Mouse (Mus musculus) G1E (cell line): Measurements from ENCODE around the gene 1700012A03Rik. TPM values are rescaled to one million over a fixed set of nuclear protein-coding genes. Genes with fewer than 3 reads are reported as not detected.

Experiments
- ATAC-seq: 2 replicates; pipeline ENCODE4 v1.8.0; 2016; ENCODE audit warnings: mild to moderate bottlenecking; ENCODE audit not compliant: insufficient number of reproducible peaks, poor library complexity, low FRiP score, severe bottlenecking; ENCODE audit errors: extremely low read depth
- DNase-seq: peaks from one replicate; pipeline ENCODE4 v3.0.0; 2012; ENCODE audit warnings: low spot score
- H3K27me3 ChIP-seq: 2 replicates; pipeline ENCODE4 v1.6.1; 2012; ENCODE audit warnings: mild to moderate bottlenecking, low read length, inconsistent platforms; ENCODE audit not compliant: insufficient read depth
- H3K36me3 ChIP-seq: replicated peaks from 2 replicates; pipeline ENCODE3; 2012; ENCODE audit warnings: mild to moderate bottlenecking, inconsistent platforms
- H3K4me1 ChIP-seq: 2 replicates; pipeline ENCODE4 v1.6.1; 2012; ENCODE audit warnings: low read depth, low read length, inconsistent platforms, mixed read lengths; ENCODE audit not compliant: insufficient read depth
- H3K4me3 ChIP-seq: 2 replicates; pipeline ENCODE4 v1.5.1; 2012; ENCODE audit warnings: low read depth, mild to moderate bottlenecking, inconsistent platforms, low read length, moderate library complexity, mixed read lengths
- H3K9me3 ChIP-seq: replicated peaks from 2 replicates; pipeline ENCODE4 v1.6.1; 2012; ENCODE audit warnings: inconsistent platforms
- CTCF ChIP-seq: IDR thresholded peaks from 2 replicates; pipeline ENCODE4 v1.5.1; 2012; ENCODE audit warnings: low read depth, low read length, inconsistent platforms, mixed read lengths
- GATA1 ChIP-seq: IDR thresholded peaks from 2 replicates; pipeline ENCODE4 v1.6.1; 2012; ENCODE audit warnings: borderline replicate concordance, low read length, inconsistent platforms, mixed read lengths
- GATA2 ChIP-seq: IDR thresholded peaks from 2 replicates; pipeline ENCODE4 v1.6.1; 2012; ENCODE audit warnings: low read depth, low read length, inconsistent platforms, borderline replicate concordance
- POLR2AphosphoS5 ChIP-seq: IDR thresholded peaks from 2 replicates; pipeline ENCODE4 v1.6.1; 2012; ENCODE audit warnings: low read depth, low read length, inconsistent platforms; ENCODE audit not compliant: insufficient replicate concordance
- TAL1 ChIP-seq: conservative IDR thresholded peaks from 2 replicates; pipeline ENCODE4 v1.6.1; 2012; ENCODE audit warnings: low read depth, low read length, inconsistent platforms, mixed read lengths
- polyA plus RNA-seq: library from polyadenylated mRNA; stranded (reverse); fragments of >175 nt; gene quantifications from 2 replicates; pipeline ENCODE4 v1.2.3, GENCODE M21; 2012
- total RNA-seq, 2 experiments: library from RNA; stranded (forward) in 1 of 2; stranded (reverse) in 1 of 2; fragments of 200-1000 nt in 1 of 2; fragments of >200 nt in 1 of 2; fragmentation: Nextera tagmentation in 1 of 2; gene quantifications; 2 replicates each; pipeline ENCODE4 v1.2.3; 2014 to 2017

The 1700012A03Rik gene
- total and polyA plus RNA-seq, 3 experiments: not detected

DNA sequence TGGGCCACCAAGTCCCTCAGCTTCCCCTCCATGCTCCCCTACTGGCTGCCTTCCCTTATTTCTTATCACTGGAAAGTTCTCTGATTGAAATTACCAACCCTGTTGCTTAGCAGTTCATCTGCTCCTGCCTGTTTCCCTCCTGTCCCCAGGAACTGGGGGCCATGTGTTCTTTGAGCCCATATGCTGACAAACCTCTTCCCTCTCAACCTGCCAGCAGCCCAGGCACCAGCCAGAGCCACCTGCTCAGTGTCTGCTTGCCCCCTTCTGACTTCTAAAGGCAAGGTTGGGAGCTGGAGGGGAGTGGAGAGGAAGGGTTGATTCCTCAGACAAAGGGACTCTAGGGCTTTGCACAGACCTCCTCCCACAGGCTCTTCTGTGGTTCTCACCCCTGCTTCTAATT is 4.7 kb upstream of the 1700012A03Rik start:
- no peaks in the 10 kb centered on the region for H3K36me3 ChIP-seq
- no peak for TF ChIP-seq POLR2AphosphoS5
- no peak for TF ChIP-seq CTCF
- TF ChIP-seq GATA1: no peak
- no peak for TF ChIP-seq TAL1
- no peak for TF ChIP-seq GATA2
- no peaks in the 10 kb centered on the region for H3K27me3 ChIP-seq
- no peaks in the 10 kb centered on the region for H3K9me3 ChIP-seq
- H3K4me1 ChIP-seq: no peaks in the 10 kb centered on the region
- DNase-seq (no peak), ATAC-seq (no peak)
- no peak overlapping the region for H3K4me3 ChIP-seq

DNA sequence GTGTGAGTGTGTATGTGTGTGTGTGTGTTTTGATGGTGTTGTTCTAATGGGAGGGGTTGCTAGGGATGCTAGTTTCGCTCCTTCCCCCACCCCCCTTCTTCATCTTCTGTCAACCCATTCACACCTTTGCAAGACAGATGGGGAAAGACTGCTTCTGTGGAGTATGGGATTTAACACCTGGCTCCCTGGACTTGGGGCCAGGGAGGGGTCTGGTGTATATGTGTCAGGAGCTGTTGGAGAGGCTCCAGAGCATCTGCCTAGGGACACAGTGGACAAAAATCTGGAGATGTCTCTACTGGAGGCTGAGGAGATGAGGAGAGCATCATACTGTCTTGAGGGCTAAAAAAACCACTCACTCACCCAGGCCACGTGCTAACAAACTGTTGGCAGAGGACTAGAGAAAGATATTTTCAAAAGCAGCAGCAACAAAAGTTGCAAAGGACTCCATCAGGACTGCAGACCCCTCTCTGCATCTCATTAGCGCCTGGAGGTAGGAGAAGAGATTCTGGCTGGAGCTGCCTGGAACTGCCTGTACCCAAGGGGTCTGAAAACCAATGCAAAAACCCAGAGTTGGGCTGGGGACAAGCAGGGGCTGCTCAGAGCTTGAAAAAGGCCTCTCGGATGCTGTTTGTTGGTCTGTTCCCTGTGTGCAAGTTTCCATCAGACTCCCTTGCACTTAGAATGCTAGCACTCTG is 643 bp upstream of the 1700012A03Rik start:
- DNase-seq (no peak), ATAC-seq (no peak)
- Histone ChIP-seq H3K4me3 (no peak overlapping the region), H3K9me3 (no peaks in the 10 kb centered on the region), H3K27me3 (no peaks in the 10 kb centered on the region), H3K36me3 (no peaks in the 10 kb centered on the region), H3K4me1 (no peaks in the 10 kb centered on the region)
- TF ChIP-seq CTCF: no peak
- TF ChIP-seq TAL1: no peak
- no peak for TF ChIP-seq GATA2
- TF ChIP-seq GATA1: no peak
- TF ChIP-seq POLR2AphosphoS5: no peak

- no peak for TF ChIP-seq POLR2AphosphoS5
- TF ChIP-seq CTCF: no peak
- TF ChIP-seq GATA2: no peak
- TF ChIP-seq GATA1: no peak
- TF ChIP-seq TAL1: no peak
- no peaks in the 10 kb centered on the region for H3K4me1 ChIP-seq
- H3K36me3 ChIP-seq: no peaks in the 10 kb centered on the region
- H3K9me3 ChIP-seq: no peaks in the 10 kb centered on the region
- DNase-seq (no peak), ATAC-seq (no peak)
- no peak overlapping the region for H3K4me3 ChIP-seq
- H3K27me3 ChIP-seq: no peaks in the 10 kb centered on the region
These were observed 2.3 kb downstream of the 1700012A03Rik start for GRCm38 (mm10) chr6:32052135-32052915.

GRCm38 (mm10) chr6:32056525-32056924 is 6.5 kb downstream of the 1700012A03Rik start:
- ATAC-seq: no peak
- TF ChIP-seq GATA1: no peak
- TF ChIP-seq TAL1: no peak
- no peak for TF ChIP-seq CTCF
- TF ChIP-seq POLR2AphosphoS5: no peak
- TF ChIP-seq GATA2: no peak
- H3K4me1 ChIP-seq: no peaks in the 10 kb centered on the region
- H3K27me3 ChIP-seq: peaks cover 7% of the 10 kb centered on the region; the same call in 1 of the 2 replicates
- H3K9me3 ChIP-seq: no peaks in the 10 kb centered on the region
- H3K36me3 ChIP-seq: no peaks in the 10 kb centered on the region
- DNase-seq: no peak
- H3K4me3 ChIP-seq: no peak overlapping the region

GRCm38 (mm10) chr6:32058571-32058970 is 8.5 kb downstream of the 1700012A03Rik start:
- no peak for DNase-seq
- H3K4me3 ChIP-seq: no peak overlapping the region
- no peaks in the 10 kb centered on the region for H3K36me3 ChIP-seq
- no peak for ATAC-seq
- no peaks in the 10 kb centered on the region for H3K9me3 ChIP-seq
- peaks cover 7% of the 10 kb centered on the region; the same call in 1 of the 2 replicates for H3K27me3 ChIP-seq
- no peaks in the 10 kb centered on the region for H3K4me1 ChIP-seq
- no peak for TF ChIP-seq GATA1
- TF ChIP-seq POLR2AphosphoS5: no peak
- TF ChIP-seq CTCF: no peak
- no peak for TF ChIP-seq TAL1

DNA sequence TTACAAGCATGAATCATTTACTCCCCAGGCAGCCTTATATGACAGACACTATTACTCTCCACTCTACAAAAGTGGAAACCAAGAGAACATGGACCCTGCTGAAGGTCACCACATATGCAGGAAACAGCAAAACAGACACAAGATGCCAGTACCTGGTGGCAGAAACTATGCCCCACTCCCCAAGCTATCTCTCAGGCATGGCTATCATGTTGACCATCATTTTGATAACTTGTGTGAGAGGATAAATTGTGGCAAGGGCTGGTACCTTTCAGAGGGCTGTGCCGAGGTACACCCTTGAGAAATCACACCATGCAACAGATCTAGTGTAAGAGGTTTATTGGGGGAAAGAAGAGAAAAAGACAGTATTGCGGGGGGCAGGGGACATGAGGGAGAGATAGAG is 10.6 kb downstream of the 1700012A03Rik start:
- H3K4me3 ChIP-seq: no peak overlapping the region
- H3K4me1 ChIP-seq: no peaks in the 10 kb centered on the region
- TF ChIP-seq GATA2: no peak
- TF ChIP-seq POLR2AphosphoS5: no peak
- no peak for TF ChIP-seq GATA1
- TF ChIP-seq CTCF: no peak
- TF ChIP-seq TAL1: no peak
- no peak for ATAC-seq
- H3K27me3 ChIP-seq: peaks cover 9% of the 10 kb centered on the region; the same call in 1 of the 2 replicates
- no peaks in the 10 kb centered on the region for H3K36me3 ChIP-seq
- DNase-seq: no peak
- H3K9me3 ChIP-seq: no peaks in the 10 kb centered on the region

DNA sequence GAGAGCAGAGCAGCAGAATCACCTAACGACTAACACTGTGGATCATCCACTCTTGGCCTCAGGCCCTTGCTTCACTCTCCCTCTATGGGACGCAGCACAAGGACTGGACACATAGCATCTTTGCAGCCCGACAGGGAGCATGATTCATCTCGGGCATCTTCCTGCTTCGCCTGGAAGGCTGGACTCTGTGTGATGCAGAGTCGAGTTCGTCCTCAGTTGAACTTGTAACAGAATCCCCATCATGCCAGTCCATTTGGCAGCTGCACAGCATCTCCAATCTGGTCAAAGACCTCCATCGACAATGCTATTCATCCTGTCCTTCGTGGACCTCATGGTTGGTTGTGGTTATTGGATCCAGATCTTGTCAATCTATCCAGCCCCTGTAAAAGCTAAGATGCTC is 11.2 kb downstream of the 1700012A03Rik start:
- H3K36me3 ChIP-seq: no peaks in the 10 kb centered on the region
- TF ChIP-seq GATA2 (no peak), GATA1 (no peak), POLR2AphosphoS5 (no peak), CTCF (no peak), TAL1 (no peak)
- ATAC-seq (no peak), DNase-seq (no peak)
- H3K9me3 ChIP-seq: no peaks in the 10 kb centered on the region
- no peaks in the 10 kb centered on the region for H3K4me1 ChIP-seq
- no peak overlapping the region for H3K4me3 ChIP-seq
- peaks cover 9% of the 10 kb centered on the region; the same call in 1 of the 2 replicates for H3K27me3 ChIP-seq
